Mouse (Mus musculus) liver, embryonic 11.5 days (tissue): ENCODE measurements around the gene Tgfbi. TPM values are rescaled to one million over a fixed set of nuclear protein-coding genes. Genes with fewer than 3 reads are reported as not detected.

ENCODE experiments used
- ATAC-seq: fragments of 200-750 bp; cut with Nextera tagmentation; replicated peaks from 2 replicates; pipeline ENCODE4 v1.8.0; 2017; ENCODE audit warnings: moderate number of reproducible peaks, mild to moderate bottlenecking, moderate TSS enrichment, moderate library complexity; ENCODE audit not compliant: low FRiP score
- DNase-seq: peaks from one replicate; pipeline ENCODE4 v3.0.0-alpha.2; 2017; ENCODE audit warnings: low spot score
- H3K27ac ChIP-seq: fragments of 300-500 bp; sonication (generic); 2 replicates; pipeline ENCODE4 v1.5.1; 2014; ENCODE audit warnings: mild to moderate bottlenecking, low read depth, low read length, control low read depth
- H3K27me3 ChIP-seq: fragments of 300-500 bp; sonication (generic); replicated peaks from 2 replicates; pipeline ENCODE4 v1.6.1; 2014; ENCODE audit warnings: low read length, mixed read lengths; ENCODE audit not compliant: control insufficient read depth, insufficient read depth
- H3K36me3 ChIP-seq: fragments of 300-500 bp; sonication (generic); 2 replicates; pipeline ENCODE4 v1.6.1; 2014; ENCODE audit warnings: mild to moderate bottlenecking, low read length, moderate library complexity, mixed read lengths; ENCODE audit not compliant: control insufficient read depth, insufficient read depth
- H3K4me1 ChIP-seq: fragments of 300-500 bp; sonication (generic); replicated peaks from 2 replicates; pipeline ENCODE4 v1.6.1; 2014; ENCODE audit warnings: low read length, mixed read lengths; ENCODE audit not compliant: control insufficient read depth, insufficient read depth
- H3K4me2 ChIP-seq: fragments of 300-500 bp; sonication (generic); 2 replicates; pipeline ENCODE4 v1.6.1; 2014; ENCODE audit warnings: mild to moderate bottlenecking, control low read depth, moderate library complexity
- H3K4me3 ChIP-seq: fragments of 300-500 bp; sonication (generic); 2 replicates; pipeline ENCODE4 v1.5.1; 2014; ENCODE audit warnings: low read depth, low read length, control low read depth
- H3K9ac ChIP-seq: fragments of 300-500 bp; sonication (generic); 2 replicates; pipeline ENCODE4 v1.6.1; 2014; ENCODE audit warnings: low read depth, low read length, control low read depth
- H3K9me3 ChIP-seq: fragments of 300-500 bp; sonication (generic); 2 replicates; pipeline ENCODE4 v1.6.1; 2016; ENCODE audit warnings: low read length, inconsistent platforms, mixed read lengths; ENCODE audit not compliant: control insufficient read depth
- WGBS: fragments of 180-500 bp; shearing (Covaris S2); extraction: QIAGEN DNeasy Blood & Tissue Kit; methylation state at CpG from one replicate; pipeline ENCODE4 v1.1.7; 2014; 5-methylcytosine and 5-hydroxymethylcytosine counted together
- polyA plus RNA-seq: library from polyadenylated mRNA; unstranded; fragments of >200 nt; fragmentation: Nextera tagmentation; extraction: Ambion mirVana; gene quantifications from 2 replicates; pipeline ENCODE4 v1.2.1, GENCODE M21; 2014

Tgfbi gene
- polyA plus RNA-seq, 1 experiment from 2014 or later: 27.6 TPM

- H3K4me1 ChIP-seq: no peaks in the 10 kb centered on the region; the same call in 1 of the 2 replicates
- ATAC-seq: no peak
- H3K27me3 ChIP-seq: peaks cover 19% of the 10 kb centered on the region
Measured at GRCm38 (mm10) chr13:56605503-56605902, 3.8 kb upstream of the Tgfbi start.

GRCm38 (mm10) chr13:56606724-56607123 is 2.6 kb upstream of the Tgfbi start:
- Histone ChIP-seq H3K27ac (no peak overlapping the region), H3K4me1 (peaks cover 6% of the 10 kb centered on the region), H3K9me3 (no peaks in the 10 kb centered on the region), H3K27me3 (peaks cover 19% of the 10 kb centered on the region), H3K4me3 (no peak overlapping the region), H3K36me3 (no peaks in the 10 kb centered on the region), H3K4me2 (no peak overlapping the region), H3K9ac (no peak overlapping the region)
- 72% methylated on average over 11 of the region's 11 CpGs for WGBS
- ATAC-seq (no peak), DNase-seq (no peak)

More at GRCm38 (mm10) chr13:56605503-56605902, 3.8 kb upstream of the Tgfbi start:
- Histone ChIP-seq H3K4me2 (no peak overlapping the region), H3K36me3 (no peaks in the 10 kb centered on the region), H3K4me3 (no peak overlapping the region), H3K27ac (no peak overlapping the region), H3K9me3 (no peaks in the 10 kb centered on the region), H3K9ac (no peak overlapping the region)
- 82% methylated on average over 9 of the region's 9 CpGs for WGBS
- DNase-seq: no peak

GRCm38 (mm10) chr13:56607225-56607624 is 2.1 kb upstream of the Tgfbi start:
- peaks cover 10% of the 10 kb centered on the region for H3K4me1 ChIP-seq
- H3K9ac ChIP-seq: no peak overlapping the region
- H3K27me3 ChIP-seq: peaks cover 19% of the 10 kb centered on the region
- no peak overlapping the region for H3K27ac ChIP-seq
- no peak overlapping the region for H3K4me2 ChIP-seq
- H3K36me3 ChIP-seq: no peaks in the 10 kb centered on the region
- no peak for ATAC-seq
- WGBS: 37% methylated on average over 7 of the region's 7 CpGs
- H3K4me3 ChIP-seq: no peak overlapping the region
- H3K9me3 ChIP-seq: no peaks in the 10 kb centered on the region
- DNase-seq: no peak

GRCm38 (mm10) chr13:56607846-56608245 is 1.5 kb upstream of the Tgfbi start:
- Histone ChIP-seq H3K4me1 (peaks cover 13% of the 10 kb centered on the region), H3K4me3 (no peak overlapping the region), H3K36me3 (no peaks in the 10 kb centered on the region), H3K27ac (no peak overlapping the region), H3K27me3 (peaks cover 19% of the 10 kb centered on the region), H3K4me2 (no peak overlapping the region), H3K9me3 (no peaks in the 10 kb centered on the region), H3K9ac (no peak overlapping the region)
- ATAC-seq (no peak), DNase-seq (no peak)
- 66% methylated on average over 4 of the region's 4 CpGs for WGBS

GRCm38 (mm10) chr13:56611129-56611528 is 1.8 kb downstream of the Tgfbi start:
- Histone ChIP-seq H3K4me1 (peaks cover 29% of the 10 kb centered on the region), H3K9me3 (no peaks in the 10 kb centered on the region), H3K27ac (no peak overlapping the region; the same call in 1 of the 2 replicates), H3K36me3 (no peaks in the 10 kb centered on the region), H3K4me3 (no peak overlapping the region), H3K4me2 (peak overlapping the region; percentile 75; the same call in 1 of the 2 replicates), H3K27me3 (peaks cover 19% of the 10 kb centered on the region), H3K9ac (no peak overlapping the region)
- no peak for ATAC-seq
- WGBS: 38% methylated on average over 4 of the region's 4 CpGs
- DNase-seq: no peak

- ATAC-seq (no peak), DNase-seq (no peak)
- no peak overlapping the region for H3K4me2 ChIP-seq
- no peak overlapping the region for H3K9ac ChIP-seq
- WGBS: 39% methylated on average over 3 of the region's 3 CpGs
- H3K9me3 ChIP-seq: no peaks in the 10 kb centered on the region
- H3K4me1 ChIP-seq: peaks cover 30% of the 10 kb centered on the region
- H3K27me3 ChIP-seq: peaks cover 19% of the 10 kb centered on the region
- H3K27ac ChIP-seq: no peak overlapping the region; the same call in 1 of the 2 replicates
- no peaks in the 10 kb centered on the region for H3K36me3 ChIP-seq
- H3K4me3 ChIP-seq: no peak overlapping the region
Measured at GRCm38 (mm10) chr13:56611741-56612140, 2.4 kb downstream of the Tgfbi start.

GRCm38 (mm10) chr13:56612331-56612730 is 3.0 kb downstream of the Tgfbi start:
- Histone ChIP-seq H3K4me1 (peaks cover 30% of the 10 kb centered on the region), H3K27ac (no peak overlapping the region), H3K27me3 (peaks cover 19% of the 10 kb centered on the region), H3K9ac (no peak overlapping the region), H3K9me3 (no peaks in the 10 kb centered on the region), H3K4me3 (no peak overlapping the region), H3K4me2 (no peak overlapping the region), H3K36me3 (no peaks in the 10 kb centered on the region)
- no peak for DNase-seq
- WGBS: 41% methylated on average over 10 of the region's 10 CpGs
- no peak for ATAC-seq

GRCm38 (mm10) chr13:56613366-56613998 is 4.2 kb downstream of the Tgfbi start:
- H3K27ac ChIP-seq: no peak overlapping the region; the same call in 1 of the 2 replicates
- H3K4me3 ChIP-seq: no peak overlapping the region
- H3K4me2 ChIP-seq: peak overlapping the region; percentile 14; the same call in 1 of the 2 replicates
- ATAC-seq (no peak), DNase-seq (no peak)
- H3K27me3 ChIP-seq: peaks cover 16% of the 10 kb centered on the region
- H3K4me1 ChIP-seq: peaks cover 30% of the 10 kb centered on the region
- H3K9me3 ChIP-seq: no peaks in the 10 kb centered on the region
- WGBS: 40% methylated on average over 9 of the region's 9 CpGs
- H3K9ac ChIP-seq: no peak overlapping the region
- no peaks in the 10 kb centered on the region for H3K36me3 ChIP-seq

- WGBS: 74% methylated on average over 3 of the region's 3 CpGs
- DNase-seq (no peak), ATAC-seq (no peak)
- Histone ChIP-seq H3K4me2 (no peak overlapping the region), H3K27me3 (peaks cover 4% of the 10 kb centered on the region; the same call in 1 of the 2 replicates), H3K9me3 (no peaks in the 10 kb centered on the region), H3K9ac (no peak overlapping the region), H3K27ac (no peak overlapping the region), H3K36me3 (no peaks in the 10 kb centered on the region), H3K4me1 (peaks cover 30% of the 10 kb centered on the region), H3K4me3 (no peak overlapping the region)
Measured at GRCm38 (mm10) chr13:56614768-56615167, 5.4 kb downstream of the Tgfbi start.
